Mouse (Mus musculus): Measurements from ENCODE around the gene Gm9913. TPM values are rescaled to one million over a fixed set of nuclear protein-coding genes. Genes with fewer than 3 reads are reported as not detected.

The Gm9913 gene
- total and polyA plus RNA-seq, 2 experiments from 2014 or later: 0.20 TPM; not detected in 1

- WGBS: 92% methylated on average over 20 of the region's 20 CpGs
- no peak for ATAC-seq
Observed at GRCm38 (mm10) chr2:125494831-125495812, 9.8 kb upstream of the Gm9913 start.

GRCm38 (mm10) chr2:125496696-125497095, 8.2 kb upstream of the Gm9913 start:
- H3K27me3 ChIP-seq (ENCODE audit: insufficient read depth, low read length): no peaks in the 10 kb centered on the region
- 0 out of 2 replicates have a peak, but pooled peaks have one; percentile 53 for ATAC-seq
- no peak overlapping the region for H3K4me3 ChIP-seq (ENCODE audit: low read length)
- H3K27ac ChIP-seq: no peak overlapping the region
- no peak for TF ChIP-seq CTCF (IDR thresholded peaks at IDR 0.05; ENCODE audit: low read depth)
- WGBS: 70% methylated on average over 5 of the region's 5 CpGs
- H3K9me3 ChIP-seq (ENCODE audit: low read length): no peaks in the 10 kb centered on the region
- no peaks in the 10 kb centered on the region for H3K4me1 ChIP-seq (ENCODE audit: insufficient read depth, low read length)
- H3K36me3 ChIP-seq (ENCODE audit: insufficient read depth, low read length): no peaks in the 10 kb centered on the region
- no peak overlapping the region for H3K4me2 ChIP-seq (ENCODE audit: low read depth, low read length)
- no peak overlapping the region for H3K9ac ChIP-seq (replicated peaks; ENCODE audit: low read length)
- DNase-seq (ENCODE audit: low spot score): peak; percentile 34

More at GRCm38 (mm10) chr2:125494831-125495812, 9.8 kb upstream of the Gm9913 start:
- H3K4me1 ChIP-seq (ENCODE audit: insufficient read depth, low read length): no peaks in the 10 kb centered on the region
- no peak overlapping the region for H3K4me2 ChIP-seq (ENCODE audit: low read depth, low read length)
- TF ChIP-seq CTCF (IDR thresholded peaks at IDR 0.05; ENCODE audit: low read depth): no peak
- H3K27me3 ChIP-seq (ENCODE audit: insufficient read depth, low read length): no peaks in the 10 kb centered on the region
- H3K9me3 ChIP-seq (ENCODE audit: low read length): no peaks in the 10 kb centered on the region
- no peak overlapping the region for H3K4me3 ChIP-seq (ENCODE audit: low read length)
- H3K27ac ChIP-seq: no peak overlapping the region
- H3K9ac ChIP-seq (replicated peaks; ENCODE audit: low read length): no peak overlapping the region
- H3K36me3 ChIP-seq (ENCODE audit: insufficient read depth, low read length): no peaks in the 10 kb centered on the region
- no peak for DNase-seq (ENCODE audit: low spot score)

DNA sequence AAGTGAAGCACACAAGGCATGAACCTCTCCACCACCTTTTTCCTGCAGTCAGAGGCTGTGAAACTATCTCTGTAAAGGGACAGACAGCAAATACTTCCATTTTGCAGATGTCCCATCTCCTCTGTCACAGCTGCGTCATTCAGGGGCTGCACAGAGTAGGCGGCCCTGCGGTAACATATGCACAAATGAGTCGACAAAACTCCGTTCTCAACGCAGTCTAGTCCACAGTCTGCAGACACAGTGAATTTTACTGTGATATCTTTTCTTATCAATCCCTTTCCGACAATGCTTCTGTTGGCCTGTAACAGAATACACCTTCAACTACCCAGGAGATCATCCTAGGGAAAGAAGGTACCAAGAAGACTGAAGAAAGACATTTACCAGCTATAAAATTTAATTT, 6.7 kb upstream of the Gm9913 start:
- Histone ChIP-seq H3K27me3 (ENCODE audit: insufficient read depth, low read length) (no peaks in the 10 kb centered on the region), H3K4me3 (ENCODE audit: low read length) (no peak overlapping the region), H3K27ac (no peak overlapping the region), H3K4me1 (ENCODE audit: insufficient read depth, low read length) (no peaks in the 10 kb centered on the region), H3K9ac (replicated peaks; ENCODE audit: low read length) (no peak overlapping the region), H3K9me3 (ENCODE audit: low read length) (no peaks in the 10 kb centered on the region), H3K36me3 (ENCODE audit: insufficient read depth, low read length) (no peaks in the 10 kb centered on the region), H3K4me2 (ENCODE audit: low read depth, low read length) (no peak overlapping the region)
- ATAC-seq: no peak
- no peak for DNase-seq (ENCODE audit: low spot score)
- WGBS: 93% methylated on average over 7 of the region's 7 CpGs
- TF ChIP-seq CTCF (IDR thresholded peaks at IDR 0.05; ENCODE audit: low read depth): no peak

DNA sequence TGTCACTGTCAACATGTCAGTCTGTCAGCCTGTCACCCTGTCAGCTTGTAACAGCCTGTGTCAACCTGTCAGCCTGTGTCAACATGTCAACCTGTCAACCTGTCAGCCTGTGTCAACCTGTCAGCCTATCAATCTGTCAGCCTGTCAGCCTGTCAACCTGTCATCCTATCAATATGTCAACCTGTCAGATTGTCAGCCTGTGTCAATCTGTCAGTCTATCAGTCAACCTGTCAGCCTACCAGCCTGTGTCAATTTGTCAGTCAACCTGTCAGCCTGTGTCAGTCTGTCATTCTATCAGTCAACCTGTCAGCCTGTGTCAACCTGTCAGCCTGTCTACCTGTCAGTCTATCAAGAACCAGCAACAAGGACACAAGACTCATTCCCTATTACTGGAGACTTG, 3.4 kb upstream of the Gm9913 start:
- no peaks in the 10 kb centered on the region for H3K27me3 ChIP-seq (ENCODE audit: insufficient read depth, low read length)
- no peak for TF ChIP-seq CTCF (IDR thresholded peaks at IDR 0.05; ENCODE audit: low read depth)
- H3K4me1 ChIP-seq (ENCODE audit: insufficient read depth, low read length): peaks cover 9% of the 10 kb centered on the region; the same call in 1 of the 2 replicates
- H3K27ac ChIP-seq: no peak overlapping the region
- no peak for ATAC-seq
- H3K9me3 ChIP-seq (ENCODE audit: low read length): no peaks in the 10 kb centered on the region
- no peaks in the 10 kb centered on the region for H3K36me3 ChIP-seq (ENCODE audit: insufficient read depth, low read length)
- no peak for DNase-seq (ENCODE audit: low spot score)
- H3K4me3 ChIP-seq (ENCODE audit: low read length): no peak overlapping the region
- no peak overlapping the region for H3K9ac ChIP-seq (replicated peaks; ENCODE audit: low read length)
- H3K4me2 ChIP-seq (ENCODE audit: low read depth, low read length): no peak overlapping the region

DNA sequence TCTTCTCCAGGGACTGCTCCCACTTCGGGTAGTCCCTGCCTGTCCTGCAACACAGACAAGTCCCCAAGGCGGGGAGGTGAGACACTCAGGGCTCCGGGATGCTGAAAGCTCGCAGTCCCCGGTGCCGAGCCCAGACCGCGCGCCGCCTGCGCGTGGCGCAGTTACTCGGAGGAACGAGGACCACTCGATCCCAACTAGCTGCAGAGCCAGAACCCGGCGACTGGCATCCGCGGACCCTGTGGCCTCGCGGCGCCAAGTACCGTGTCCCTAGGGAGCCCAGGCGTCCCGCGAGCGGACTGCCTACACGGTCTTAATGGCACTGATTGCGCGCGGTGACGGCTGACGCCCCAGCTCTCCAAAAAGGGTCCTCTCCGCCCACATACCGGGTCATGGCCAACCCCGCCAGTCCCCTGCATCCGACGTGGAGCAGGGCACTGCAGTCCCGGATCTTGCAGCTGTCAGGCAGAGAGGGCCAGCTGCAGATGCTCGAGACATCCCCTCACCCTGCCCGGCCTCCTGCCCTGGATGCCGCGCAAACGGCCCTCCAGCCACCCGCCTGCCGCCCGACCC, 942 bp downstream of the Gm9913 start:
- Histone ChIP-seq H3K4me2 (ENCODE audit: low read depth, low read length) (peak overlapping the region; percentile 98), H3K9ac (replicated peaks; ENCODE audit: low read length) (peak overlapping the region; percentile 68), H3K4me3 (ENCODE audit: low read length) (peak overlapping the region; percentile 65), H3K27me3 (ENCODE audit: insufficient read depth, low read length) (0 out of 2 replicates have a peak, but pooled peaks cover 3% of the 10 kb centered on the region), H3K9me3 (ENCODE audit: low read length) (no peaks in the 10 kb centered on the region), H3K27ac (peak overlapping the region; percentile 75), H3K36me3 (ENCODE audit: insufficient read depth, low read length) (no peaks in the 10 kb centered on the region), H3K4me1 (ENCODE audit: insufficient read depth, low read length) (peaks cover 9% of the 10 kb centered on the region; the same call in 1 of the 2 replicates)
- WGBS: under 1% methylated on average over 48 of the region's 48 CpGs
- TF ChIP-seq CTCF (IDR thresholded peaks at IDR 0.05; ENCODE audit: low read depth): peak; percentile 34
- ATAC-seq (peak; percentile 85), DNase-seq (ENCODE audit: low spot score) (peak; percentile 74)

- Histone ChIP-seq H3K4me3 (ENCODE audit: low read length) (peak overlapping the region; percentile 65), H3K4me1 (ENCODE audit: insufficient read depth, low read length) (peaks cover 9% of the 10 kb centered on the region; the same call in 1 of the 2 replicates), H3K27ac (peak overlapping the region; percentile 75), H3K4me2 (ENCODE audit: low read depth, low read length) (peak overlapping the region; percentile 98), H3K9ac (replicated peaks; ENCODE audit: low read length) (peak overlapping the region; percentile 68), H3K27me3 (ENCODE audit: insufficient read depth, low read length) (0 out of 2 replicates have a peak, but pooled peaks cover 3% of the 10 kb centered on the region), H3K9me3 (ENCODE audit: low read length) (no peaks in the 10 kb centered on the region), H3K36me3 (ENCODE audit: insufficient read depth, low read length) (no peaks in the 10 kb centered on the region)
- TF ChIP-seq CTCF (IDR thresholded peaks at IDR 0.05; ENCODE audit: low read depth): no peak
- ATAC-seq: peak; percentile 92
- WGBS: under 1% methylated on average over 37 of the region's 37 CpGs
- peak; percentile 86 for DNase-seq (ENCODE audit: low spot score)
Observed at GRCm38 (mm10) chr2:125506316-125507054, 1.6 kb downstream of the Gm9913 start.

Measured in hindbrain, postnatal 0 days (tissue).